Mouse (Mus musculus) liver, embryonic 16.5 days (tissue): ENCODE results near the gene Eps8l2. TPM values are rescaled to one million over a fixed set of nuclear protein-coding genes. Genes with fewer than 3 reads are reported as not detected.
A peak's percentile ranks its signal among the peaks of the same experiment; 100 is the strongest.

Source experiments
- ATAC-seq: fragments of 200-750 bp; cut with Nextera tagmentation; 2 replicates; pipeline ENCODE4 v1.8.0; 2017; ENCODE audit warnings: low read depth, mild to moderate bottlenecking, moderate number of reproducible peaks, moderate library complexity
- H3K27ac ChIP-seq: fragments of 300-500 bp; sonication (generic); 2 replicates; pipeline ENCODE4 v1.5.1; 2014; ENCODE audit warnings: mild to moderate bottlenecking, low read length
- H3K27me3 ChIP-seq: fragments of 300-500 bp; sonication (generic); 2 replicates; pipeline ENCODE4 v1.6.1; 2014; ENCODE audit warnings: low read depth, low read length, mixed read lengths; ENCODE audit not compliant: control insufficient read depth, insufficient read depth
- H3K36me3 ChIP-seq: fragments of 300-500 bp; sonication (generic); 2 replicates; pipeline ENCODE4 v1.6.1; 2014; ENCODE audit warnings: mild to moderate bottlenecking; ENCODE audit not compliant: control insufficient read depth, insufficient read depth
- H3K4me1 ChIP-seq: fragments of 300-500 bp; sonication (generic); 2 replicates; pipeline ENCODE4 v1.6.1; 2014; ENCODE audit warnings: low read depth, low read length, mixed read lengths; ENCODE audit not compliant: control insufficient read depth
- H3K4me2 ChIP-seq: fragments of 300-500 bp; sonication (generic); 2 replicates; pipeline ENCODE4 v1.6.1; 2014; ENCODE audit warnings: low read depth, low read length, mixed read lengths
- H3K4me3 ChIP-seq: fragments of 300-500 bp; sonication (generic); 2 replicates; pipeline ENCODE4 v1.5.1; 2014; ENCODE audit warnings: low read depth, mild to moderate bottlenecking, low read length
- H3K9ac ChIP-seq: fragments of 300-500 bp; sonication (generic); 2 replicates; pipeline ENCODE4 v1.6.1; 2014; ENCODE audit warnings: low read depth, low read length
- H3K9me3 ChIP-seq: fragments of 300-500 bp; sonication (generic); replicated peaks from 2 replicates; pipeline ENCODE4 v1.6.1; 2016; ENCODE audit warnings: low read length; ENCODE audit not compliant: control insufficient read depth
- WGBS: fragments of 180-500 bp; shearing (Covaris S2); extraction: QIAGEN DNeasy Blood & Tissue Kit; methylation state at CpG from one replicate; pipeline ENCODE4 v1.1.7; 2014; ENCODE audit not compliant: insufficient replicate concordance; 5-methylcytosine and 5-hydroxymethylcytosine counted together
- polyA plus RNA-seq: library from polyadenylated mRNA; unstranded; fragments of >200 nt; fragmentation: Nextera tagmentation; extraction: Ambion mirVana; gene quantifications from 2 replicates; pipeline ENCODE4 v1.2.1, GENCODE M21; 2015

Gene Eps8l2
- polyA plus RNA-seq, 1 experiment from 2014 or later = 34.0 TPM

- Histone ChIP-seq H3K4me3 (peak overlapping the region; percentile 50), H3K9me3 (no peaks in the 10 kb centered on the region), H3K4me2 (peak overlapping the region; percentile 57), H3K27ac (peak overlapping the region; percentile 89), H3K36me3 (no peaks in the 10 kb centered on the region), H3K4me1 (peaks cover 14% of the 10 kb centered on the region), H3K27me3 (no peaks in the 10 kb centered on the region), H3K9ac (peak overlapping the region; percentile 58)
- 47% methylated on average over 20 of the region's 20 CpGs for WGBS
- no peak for ATAC-seq
Observed at GRCm38 (mm10) chr7:141339215-141339920, 688 bp downstream of the Eps8l2 start.

GRCm38 (mm10) chr7:141340023-141340422 is 1.3 kb downstream of the Eps8l2 start:
- Histone ChIP-seq H3K4me1 (peaks cover 14% of the 10 kb centered on the region), H3K36me3 (no peaks in the 10 kb centered on the region), H3K4me3 (peak overlapping the region; percentile 50), H3K9me3 (no peaks in the 10 kb centered on the region), H3K27me3 (no peaks in the 10 kb centered on the region), H3K27ac (peak overlapping the region; percentile 89), H3K9ac (peak overlapping the region; percentile 10), H3K4me2 (peak overlapping the region; percentile 57)
- ATAC-seq = no peak
- 75% methylated on average over 7 of the region's 7 CpGs for WGBS

- peak overlapping the region; percentile 10 for H3K9ac ChIP-seq
- peak overlapping the region; percentile 50 for H3K4me3 ChIP-seq
- H3K36me3 ChIP-seq = no peaks in the 10 kb centered on the region
- H3K4me2 ChIP-seq = peak overlapping the region; percentile 57
- peaks cover 14% of the 10 kb centered on the region for H3K4me1 ChIP-seq
- ATAC-seq = peak; percentile 79
- 60% methylated on average over 6 of the region's 6 CpGs for WGBS
- no peaks in the 10 kb centered on the region for H3K27me3 ChIP-seq
- H3K9me3 ChIP-seq = no peaks in the 10 kb centered on the region
- peak overlapping the region; percentile 89 for H3K27ac ChIP-seq
Observed at GRCm38 (mm10) chr7:141340476-141340875, 1.8 kb downstream of the Eps8l2 start.

- H3K27me3 ChIP-seq = no peaks in the 10 kb centered on the region
- H3K4me1 ChIP-seq = peaks cover 14% of the 10 kb centered on the region
- H3K4me2 ChIP-seq = no peak overlapping the region
- H3K27ac ChIP-seq = no peak overlapping the region; the same call in 1 of the 2 replicates
- H3K36me3 ChIP-seq = no peaks in the 10 kb centered on the region
- H3K9me3 ChIP-seq = no peaks in the 10 kb centered on the region
- ATAC-seq = no peak
- H3K4me3 ChIP-seq = no peak overlapping the region
- 71% methylated on average over 10 of the region's 10 CpGs for WGBS
- H3K9ac ChIP-seq = no peak overlapping the region
Observed at GRCm38 (mm10) chr7:141341689-141342226, 3.1 kb downstream of the Eps8l2 start.

GRCm38 (mm10) chr7:141343230-141343629 is 4.5 kb downstream of the Eps8l2 start:
- Histone ChIP-seq H3K27ac (no peak overlapping the region), H3K4me1 (peaks cover 10% of the 10 kb centered on the region), H3K4me3 (no peak overlapping the region), H3K9me3 (no peaks in the 10 kb centered on the region), H3K27me3 (no peaks in the 10 kb centered on the region), H3K4me2 (no peak overlapping the region), H3K9ac (no peak overlapping the region), H3K36me3 (no peaks in the 10 kb centered on the region)
- 60% methylated on average over 2 of the region's 2 CpGs for WGBS
- ATAC-seq = no peak

GRCm38 (mm10) chr7:141343696-141344095 is 5.0 kb downstream of the Eps8l2 start:
- H3K9me3 ChIP-seq = no peaks in the 10 kb centered on the region
- 46% methylated on average over 7 of the region's 7 CpGs for WGBS
- no peak for ATAC-seq
- H3K4me1 ChIP-seq = peaks cover 6% of the 10 kb centered on the region
- H3K27ac ChIP-seq = 0 out of 2 replicates have a peak overlapping the region, but pooled peaks have one; percentile 43
- H3K27me3 ChIP-seq = no peaks in the 10 kb centered on the region
- H3K36me3 ChIP-seq = no peaks in the 10 kb centered on the region
- no peak overlapping the region for H3K9ac ChIP-seq
- no peak overlapping the region for H3K4me3 ChIP-seq
- no peak overlapping the region for H3K4me2 ChIP-seq

GRCm38 (mm10) chr7:141344787-141345186 is 6.1 kb downstream of the Eps8l2 start:
- no peak overlapping the region for H3K4me3 ChIP-seq
- H3K4me2 ChIP-seq = no peak overlapping the region
- H3K27ac ChIP-seq = no peak overlapping the region
- ATAC-seq = no peak
- H3K36me3 ChIP-seq = no peaks in the 10 kb centered on the region
- WGBS = 65% methylated on average over 5 of the region's 5 CpGs
- H3K27me3 ChIP-seq = no peaks in the 10 kb centered on the region
- no peak overlapping the region for H3K9ac ChIP-seq
- H3K9me3 ChIP-seq = no peaks in the 10 kb centered on the region
- peaks cover 2% of the 10 kb centered on the region; the same call in 1 of the 2 replicates for H3K4me1 ChIP-seq

GRCm38 (mm10) chr7:141351061-141351460 is 12.4 kb downstream of the Eps8l2 start:
- Histone ChIP-seq H3K4me3 (no peak overlapping the region), H3K9ac (no peak overlapping the region), H3K36me3 (no peaks in the 10 kb centered on the region), H3K4me2 (no peak overlapping the region), H3K27me3 (no peaks in the 10 kb centered on the region), H3K9me3 (no peaks in the 10 kb centered on the region), H3K27ac (no peak overlapping the region), H3K4me1 (peaks cover 6% of the 10 kb centered on the region)
- no peak for ATAC-seq
- WGBS = 59% methylated on average over 6 of the region's 6 CpGs

- no peak overlapping the region for H3K27ac ChIP-seq
- H3K36me3 ChIP-seq = no peaks in the 10 kb centered on the region
- WGBS = 71% methylated on average over 8 of the region's 8 CpGs
- no peaks in the 10 kb centered on the region for H3K9me3 ChIP-seq
- no peak overlapping the region for H3K9ac ChIP-seq
- H3K4me2 ChIP-seq = no peak overlapping the region
- H3K4me1 ChIP-seq = peaks cover 6% of the 10 kb centered on the region
- H3K27me3 ChIP-seq = peaks cover under 1% of the 10 kb centered on the region; the same call in 1 of the 2 replicates
- H3K4me3 ChIP-seq = no peak overlapping the region
- no peak for ATAC-seq
Observed at GRCm38 (mm10) chr7:141355051-141355450, 16.4 kb downstream of the Eps8l2 start.
